Mouse (Mus musculus) right cerebral cortex, postnatal 25 days (tissue): ENCODE data around the gene Foxa1.

Source experiments
- DNase-seq: peaks from one replicate; pipeline ENCODE4 v3.0.0; 2022

Foxa1 gene

GRCm38 (mm10) chr12:57539551-57539985 is 7.1 kb downstream of the Foxa1 start:
- peak; percentile 40 for DNase-seq

- DNase-seq, result peak; percentile 39
Measured at GRCm38 (mm10) chr12:57538588-57539550, 7.8 kb downstream of the Foxa1 start.

GRCm38 (mm10) chr12:57537791-57538587 is 8.7 kb downstream of the Foxa1 start:
- no peak for DNase-seq

GRCm38 (mm10) chr12:57536909-57537670 is 9.6 kb downstream of the Foxa1 start:
- no peak for DNase-seq

GRCm38 (mm10) chr12:57536056-57536908 is 10.4 kb downstream of the Foxa1 start:
- no peak for DNase-seq

GRCm38 (mm10) chr12:57534879-57535611 is 11.7 kb downstream of the Foxa1 start:
- DNase-seq, result no peak

- DNase-seq, result no peak
Measured at GRCm38 (mm10) chr12:57534517-57534878, 12.2 kb downstream of the Foxa1 start.

GRCm38 (mm10) chr12:57530474-57530873 is 16.2 kb downstream of the Foxa1 start:
- no peak for DNase-seq

GRCm38 (mm10) chr12:57528335-57528734 is 18.4 kb downstream of the Foxa1 start:
- no peak for DNase-seq

GRCm38 (mm10) chr12:57515702-57516377 is 30.9 kb downstream of the Foxa1 start:
- DNase-seq, result no peak

GRCm38 (mm10) chr12:57514552-57514951 is 32.2 kb downstream of the Foxa1 start:
- DNase-seq, result no peak

- DNase-seq, result no peak
Measured at GRCm38 (mm10) chr12:57511560-57511959, 35.2 kb downstream of the Foxa1 start.

GRCm38 (mm10) chr12:57511127-57511526 is 35.6 kb downstream of the Foxa1 start:
- no peak for DNase-seq

- DNase-seq, result no peak
Measured at GRCm38 (mm10) chr12:57509726-57510125, 37.0 kb downstream of the Foxa1 start.

GRCm38 (mm10) chr12:57508938-57509337 is 37.8 kb downstream of the Foxa1 start:
- DNase-seq, result no peak

- DNase-seq, result no peak
Measured at GRCm38 (mm10) chr12:57505329-57505728, 41.4 kb downstream of the Foxa1 start.

- DNase-seq, result no peak
Measured at GRCm38 (mm10) chr12:57500246-57500645, 46.5 kb downstream of the Foxa1 start.

- no peak for DNase-seq
Measured at GRCm38 (mm10) chr12:57496347-57497119, 50.2 kb downstream of the Foxa1 start.
